8 mouse cellular contexts compared by ENCODE assay signal in genomic region chr5:121220732-121221301, GRCm38 (mm10). TPM values are rescaled to one million over a fixed set of nuclear protein-coding genes. Genes with fewer than 3 reads are reported as not detected.
DNase-seq lines count a peak whose midpoint lies in the region; ATAC-seq lines count a peak whose summit lies in the region.

No protein-coding gene starts in this region.

- H3K36me3 ChIP-seq in embryonic facial prominence, embryonic 15.5 days: no peaks in the 10 kb centered on the region
- no peaks in the 10 kb centered on the region for H3K36me3 ChIP-seq in hindbrain, embryonic 12.5 days
- no peaks in the 10 kb centered on the region for H3K36me3 ChIP-seq in limb, embryonic 12.5 days
- H3K36me3 ChIP-seq in midbrain, embryonic 12.5 days: no peaks in the 10 kb centered on the region

- intact Hi-C loops in heart, postnatal 25 days (cut with DNase I): no loop called here

- no peaks in the 10 kb centered on the region for H3K27me3 ChIP-seq in embryonic facial prominence, embryonic 15.5 days
- no peaks in the 10 kb centered on the region for H3K27me3 ChIP-seq in hindbrain, embryonic 12.5 days
- H3K27me3 ChIP-seq in limb, embryonic 12.5 days: no peaks in the 10 kb centered on the region
- no peaks in the 10 kb centered on the region for H3K27me3 ChIP-seq in midbrain, embryonic 12.5 days

- DNase-seq in heart, adult 11 months: peak; percentile 91
- no peak for DNase-seq in heart, postnatal 25 days (ENCODE audit: low spot score)
- peak; percentile 65 for DNase-seq in ZHBTc4 (ENCODE audit: low read depth, low spot score)
- DNase-seq in thymus, postnatal 10 days (ENCODE audit: low spot score in 2 of 2): peak; percentile 58 to 67

- H3K9ac ChIP-seq in embryonic facial prominence, embryonic 15.5 days: peak overlapping the region; percentile 88
- peak overlapping the region; percentile 95 for H3K9ac ChIP-seq in hindbrain, embryonic 12.5 days
- H3K9ac ChIP-seq in limb, embryonic 12.5 days (replicated peaks): peak overlapping the region; percentile 87
- peak overlapping the region; percentile 95 for H3K9ac ChIP-seq in midbrain, embryonic 12.5 days (replicated peaks)

- H3K4me3 ChIP-seq in embryonic facial prominence, embryonic 15.5 days (replicated peaks): peak overlapping the region; percentile 98
- H3K4me3 ChIP-seq in hindbrain, embryonic 12.5 days: peak overlapping the region; percentile 93
- H3K4me3 ChIP-seq in limb, embryonic 12.5 days (replicated peaks): peak overlapping the region; percentile 88
- peak overlapping the region; percentile 95 for H3K4me3 ChIP-seq in midbrain, embryonic 12.5 days

- H3K4me2 ChIP-seq in embryonic facial prominence, embryonic 15.5 days (replicated peaks): peak overlapping the region; percentile 74
- H3K4me2 ChIP-seq in hindbrain, embryonic 12.5 days (replicated peaks): peak overlapping the region; percentile 79
- peak overlapping the region; percentile 95 for H3K4me2 ChIP-seq in limb, embryonic 12.5 days
- peak overlapping the region; percentile 89 for H3K4me2 ChIP-seq in midbrain, embryonic 12.5 days (replicated peaks)

- peak; percentile 5; the same call in 1 of the 2 replicates for ATAC-seq in embryonic facial prominence, embryonic 15.5 days (ENCODE audit: insufficient number of reproducible peaks, low FRiP score, low TSS enrichment, low read depth)
- peak; percentile 65 for ATAC-seq in hindbrain, embryonic 12.5 days (ENCODE audit: low FRiP score)
- ATAC-seq in limb, embryonic 12.5 days (ENCODE audit: insufficient number of reproducible peaks, insufficient read depth, low FRiP score, low TSS enrichment, low read depth): 0 out of 2 replicates have a peak, but pooled peaks have one; percentile 29
- ATAC-seq in midbrain, embryonic 12.5 days (ENCODE audit: low FRiP score, low read depth): peak; percentile 65

- peaks cover 9% of the 10 kb centered on the region for H3K4me1 ChIP-seq in embryonic facial prominence, embryonic 15.5 days
- H3K4me1 ChIP-seq in hindbrain, embryonic 12.5 days: peaks cover 14% of the 10 kb centered on the region
- peaks cover 10% of the 10 kb centered on the region for H3K4me1 ChIP-seq in limb, embryonic 12.5 days (replicated peaks)
- H3K4me1 ChIP-seq in midbrain, embryonic 12.5 days: peaks cover 13% of the 10 kb centered on the region

- H3K27ac ChIP-seq in embryonic facial prominence, embryonic 15.5 days (replicated peaks): peak overlapping the region; percentile 83
- H3K27ac ChIP-seq in hindbrain, embryonic 12.5 days: peak overlapping the region; percentile 93
- peak overlapping the region; percentile 74; the same call in 1 of the 2 replicates for H3K27ac ChIP-seq in limb, embryonic 12.5 days
- H3K27ac ChIP-seq in midbrain, embryonic 12.5 days (replicated peaks): peak overlapping the region; percentile 92

- 2% methylated on average over 37 of the region's 38 CpGs for WGBS in embryonic facial prominence, embryonic 15.5 days
- WGBS in hindbrain, embryonic 12.5 days: under 1% methylated on average over 25 of the region's 38 CpGs
- 1% methylated on average over 33 of the region's 38 CpGs for WGBS in limb, embryonic 12.5 days
- under 1% methylated on average over 26 of the region's 38 CpGs for WGBS in midbrain, embryonic 12.5 days

- H3K9me3 ChIP-seq in embryonic facial prominence, embryonic 15.5 days (replicated peaks): no peaks in the 10 kb centered on the region
- H3K9me3 ChIP-seq in hindbrain, embryonic 12.5 days (replicated peaks): no peaks in the 10 kb centered on the region
- no peaks in the 10 kb centered on the region for H3K9me3 ChIP-seq in limb, embryonic 12.5 days
- H3K9me3 ChIP-seq in midbrain, embryonic 12.5 days: no peaks in the 10 kb centered on the region

RNA-seq across cellular contexts. Expression of gene Hectd4, which starts 0.8 kb away (rescaled TPM):
- total RNA-seq in heart, postnatal 25 days (2021): 10 to 100 TPM; 19.3 to 23.0 TPM
- 5.5 and 5.7 TPM in 2 replicates for polyA plus RNA-seq in embryonic facial prominence, embryonic 15.5 days (2015; fragmentation: Nextera tagmentation; extraction: Ambion mirVana)
- 16.4 and 16.9 TPM in 2 replicates for polyA plus RNA-seq in hindbrain, embryonic 12.5 days (2016; fragmentation: Nextera tagmentation; extraction: Ambion mirVana)
- 7.0 and 8.4 TPM in 2 replicates for polyA plus RNA-seq in limb, embryonic 12.5 days (2016; fragmentation: Nextera tagmentation; extraction: Ambion mirVana)
- 14.9 and 17.8 TPM in 2 replicates for polyA plus RNA-seq in midbrain, embryonic 12.5 days (2016; fragmentation: Nextera tagmentation; extraction: Ambion mirVana)

RNA-seq across cellular contexts. Expression of gene Rpl6, which starts 16.5 kb away (rescaled TPM):
- total RNA-seq in heart, postnatal 25 days (2021): 100 to 1,000 TPM; 521 to 551 TPM
- polyA plus RNA-seq in embryonic facial prominence, embryonic 15.5 days (2015; fragmentation: Nextera tagmentation; extraction: Ambion mirVana): 610 and 617 TPM in 2 replicates
- polyA plus RNA-seq in hindbrain, embryonic 12.5 days (2016; fragmentation: Nextera tagmentation; extraction: Ambion mirVana): 472 and 473 TPM in 2 replicates
- polyA plus RNA-seq in limb, embryonic 12.5 days (2016; fragmentation: Nextera tagmentation; extraction: Ambion mirVana): 618 and 637 TPM in 2 replicates
- 475 and 502 TPM in 2 replicates for polyA plus RNA-seq in midbrain, embryonic 12.5 days (2016; fragmentation: Nextera tagmentation; extraction: Ambion mirVana)

RNA-seq across cellular contexts. Expression of gene Ptpn11, which starts 29.6 kb away (rescaled TPM):
- total RNA-seq in heart, postnatal 25 days (2021): 100 to 1,000 TPM; 175 to 181 TPM
- polyA plus RNA-seq in embryonic facial prominence, embryonic 15.5 days (2015; fragmentation: Nextera tagmentation; extraction: Ambion mirVana): 21.1 and 24.3 TPM in 2 replicates
- 21.4 and 22.7 TPM in 2 replicates for polyA plus RNA-seq in hindbrain, embryonic 12.5 days (2016; fragmentation: Nextera tagmentation; extraction: Ambion mirVana)
- polyA plus RNA-seq in limb, embryonic 12.5 days (2016; fragmentation: Nextera tagmentation; extraction: Ambion mirVana): 23.3 and 23.8 TPM in 2 replicates
- 21.7 and 24.1 TPM in 2 replicates for polyA plus RNA-seq in midbrain, embryonic 12.5 days (2016; fragmentation: Nextera tagmentation; extraction: Ambion mirVana)

Comparison
In these comparisons a context has a peak if more than half of its experiments do, and no peak if none do; other contexts are left out.
1. ATAC-seq: peak in every context shown above with its lines; median percentile 65 in hindbrain, embryonic 12.5 days; 65 in midbrain, embryonic 12.5 days; 29 in limb, embryonic 12.5 days; 5 in embryonic facial prominence, embryonic 15.5 days.